Mouse (Mus musculus) intestine, embryonic 14.5 days (tissue): ENCODE results near the gene Olfr609. TPM values are rescaled to one million over a fixed set of nuclear protein-coding genes. Genes with fewer than 3 reads are reported as not detected.

Experiments used
- polyA plus RNA-seq: library from polyadenylated mRNA; unstranded; fragments of >200 nt; fragmentation: Nextera tagmentation; extraction: Ambion mirVana; gene quantifications from 2 replicates; pipeline ENCODE4 v1.2.1, GENCODE M21; 2014

The Olfr609 gene
- polyA plus RNA-seq, 1 experiment from 2014 or later: not detected

Other genes starting within 250 kb of the Olfr609 start
- gene Usp17ld, start 245.6 kb downstream of the Olfr609 start, polyA plus RNA-seq: not detected in 2 replicates
- gene Olfr596, start 192.4 kb downstream of the Olfr609 start, polyA plus RNA-seq: not detected in 2 replicates
- gene Olfr597, start 181.7 kb downstream of the Olfr609 start, polyA plus RNA-seq: not detected in 2 replicates
- not detected in 2 replicates for gene Olfr598, start 174.5 kb downstream of the Olfr609 start, polyA plus RNA-seq
- not detected in 2 replicates for gene Olfr599, start 162.1 kb downstream of the Olfr609 start, polyA plus RNA-seq
- not detected in 2 replicates for gene Olfr600, start 148.4 kb downstream of the Olfr609 start, polyA plus RNA-seq
- not detected in 2 replicates for gene Olfr601, start 135.4 kb downstream of the Olfr609 start, polyA plus RNA-seq
- gene Olfr603, start 111.9 kb downstream of the Olfr609 start, polyA plus RNA-seq: not detected in 2 replicates
- gene Usp17lc, start 83.0 kb downstream of the Olfr609 start, polyA plus RNA-seq: not detected in 2 replicates
- not detected in 2 replicates for gene Olfr605, start 52.6 kb downstream of the Olfr609 start, polyA plus RNA-seq
- gene Olfr606, start 49.0 kb downstream of the Olfr609 start, polyA plus RNA-seq: not detected in 2 replicates
- gene Olfr607, start 33.9 kb downstream of the Olfr609 start, polyA plus RNA-seq: not detected in 2 replicates
- not detected in 2 replicates for gene Olfr608, start 28.2 kb downstream of the Olfr609 start, polyA plus RNA-seq
- gene Olfr610, start 14.1 kb upstream of the Olfr609 start, polyA plus RNA-seq: not detected in 2 replicates
- gene Olfr611, start 22.8 kb upstream of the Olfr609 start, polyA plus RNA-seq: not detected in 2 replicates
- gene Olfr612, start 44.7 kb upstream of the Olfr609 start, polyA plus RNA-seq: not detected in 2 replicates
- not detected in 2 replicates for gene Olfr613, start 50.0 kb upstream of the Olfr609 start, polyA plus RNA-seq
- not detected in 2 replicates for gene Olfr615, start 58.0 kb upstream of the Olfr609 start, polyA plus RNA-seq
- gene Olfr616, start 71.1 kb upstream of the Olfr609 start, polyA plus RNA-seq: not detected in 2 replicates
- not detected in 2 replicates for gene Olfr617, start 75.0 kb upstream of the Olfr609 start, polyA plus RNA-seq
- not detected in 2 replicates for gene Olfr618, start 92.0 kb upstream of the Olfr609 start, polyA plus RNA-seq
- gene Olfr619, start 102.5 kb upstream of the Olfr609 start, polyA plus RNA-seq: not detected in 2 replicates
- not detected in 2 replicates for gene Olfr620, start 114.5 kb upstream of the Olfr609 start, polyA plus RNA-seq
- not detected in 2 replicates for gene Olfr622, start 144.6 kb upstream of the Olfr609 start, polyA plus RNA-seq
- gene Olfr623, start 165.6 kb upstream of the Olfr609 start, polyA plus RNA-seq: not detected in 2 replicates
- 0.03 TPM in 1 of 2 replicates, not detected in the other for gene Olfr624, start 173.1 kb upstream of the Olfr609 start, polyA plus RNA-seq
- gene Olfr625-ps1, start 184.7 kb upstream of the Olfr609 start, polyA plus RNA-seq: not detected in 2 replicates
- gene Olfr243, start 216.6 kb upstream of the Olfr609 start, polyA plus RNA-seq: not detected in 2 replicates
- gene Olfr628, start 232.3 kb upstream of the Olfr609 start, polyA plus RNA-seq: not detected in 2 replicates
- gene Olfr629, start 246.9 kb upstream of the Olfr609 start, polyA plus RNA-seq: not detected in 2 replicates